Mouse (Mus musculus): ENCODE data around the gene Dnajb8. TPM values are rescaled to one million over a fixed set of nuclear protein-coding genes. Genes with fewer than 3 reads are reported as not detected.

The Dnajb8 gene
- polyA plus RNA-seq, 1 experiment from 2014 or later: not detected

- Histone ChIP-seq H3K9me3 (no peaks in the 10 kb centered on the region), H3K27ac (replicated peaks) (no peak overlapping the region), H3K9ac (no peak overlapping the region), H3K4me1 (replicated peaks) (peaks cover 33% of the 10 kb centered on the region), H3K36me3 (no peaks in the 10 kb centered on the region), H3K27me3 (peaks cover 88% of the 10 kb centered on the region), H3K4me3 (peak overlapping the region; percentile 41), H3K4me2 (peak overlapping the region; percentile 57)
- ATAC-seq (ENCODE audit: low FRiP score, low read depth): no peak
- WGBS: 8% methylated on average over 20 of the region's 20 CpGs
These were observed 21.1 kb upstream of the Dnajb8 start for GRCm38 (mm10) chr6:88200693-88201609.

DNA sequence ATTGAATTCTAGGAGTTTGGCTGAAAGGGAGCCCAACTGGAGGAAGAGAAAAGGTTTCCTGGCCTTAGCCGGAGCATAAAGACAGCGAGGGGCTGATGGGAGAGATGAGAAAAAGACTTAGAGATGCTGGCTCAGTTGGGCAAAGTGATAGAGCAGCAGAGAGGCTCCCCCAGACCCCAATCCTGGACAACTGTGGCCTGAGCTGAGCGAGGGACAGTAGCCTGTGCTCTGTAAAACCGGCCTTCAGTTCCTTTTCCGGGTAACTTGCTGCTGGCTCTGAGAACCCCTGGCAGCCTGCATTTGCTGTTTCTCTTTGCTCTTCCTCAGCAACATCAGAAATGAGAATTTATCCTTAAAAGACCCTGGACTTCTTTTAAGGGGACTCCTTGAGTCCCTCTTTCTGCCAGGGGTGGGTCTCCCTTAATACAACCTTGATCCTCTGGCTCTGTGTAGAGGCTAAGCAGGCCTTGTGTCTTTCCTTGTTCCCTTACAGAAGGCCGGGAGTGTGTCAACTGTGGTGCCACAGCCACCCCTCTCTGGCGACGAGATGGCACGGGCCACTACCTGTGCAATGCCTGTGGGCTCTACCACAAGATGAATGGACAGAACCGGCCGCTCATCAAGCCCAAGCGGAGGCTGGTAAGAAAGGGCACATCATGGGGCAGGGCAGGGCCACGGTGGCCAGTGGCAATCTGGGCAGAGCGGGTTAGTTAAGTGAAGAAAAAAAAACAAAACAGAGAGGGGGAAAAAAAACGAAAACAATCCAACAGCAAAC is 20.0 kb upstream of the Dnajb8 start:
- ATAC-seq (ENCODE audit: low FRiP score, low read depth): no peak
- no peaks in the 10 kb centered on the region for H3K9me3 ChIP-seq
- no peaks in the 10 kb centered on the region for H3K36me3 ChIP-seq
- H3K4me3 ChIP-seq: no peak overlapping the region
- no peak overlapping the region for H3K27ac ChIP-seq (replicated peaks)
- WGBS: 6% methylated on average over 15 of the region's 15 CpGs
- H3K27me3 ChIP-seq: peaks cover 89% of the 10 kb centered on the region
- H3K4me2 ChIP-seq: no peak overlapping the region; the same call in 1 of the 2 replicates
- H3K9ac ChIP-seq: no peak overlapping the region
- peaks cover 23% of the 10 kb centered on the region for H3K4me1 ChIP-seq (replicated peaks)

GRCm38 (mm10) chr6:88202921-88203690 is 19.0 kb upstream of the Dnajb8 start:
- no peak overlapping the region for H3K9ac ChIP-seq
- no peak overlapping the region for H3K4me3 ChIP-seq
- 2% methylated on average over 24 of the region's 24 CpGs for WGBS
- H3K36me3 ChIP-seq: no peaks in the 10 kb centered on the region
- H3K4me2 ChIP-seq: 0 out of 2 replicates have a peak overlapping the region, but pooled peaks have one; percentile 12
- 0 out of 2 replicates have a peak overlapping the region, but pooled peaks have one; percentile 29 for H3K27ac ChIP-seq (replicated peaks)
- peaks cover 15% of the 10 kb centered on the region for H3K4me1 ChIP-seq (replicated peaks)
- ATAC-seq (ENCODE audit: low FRiP score, low read depth): no peak; the same call in 1 of the 2 replicates
- H3K27me3 ChIP-seq: peaks cover 89% of the 10 kb centered on the region
- H3K9me3 ChIP-seq: no peaks in the 10 kb centered on the region

DNA sequence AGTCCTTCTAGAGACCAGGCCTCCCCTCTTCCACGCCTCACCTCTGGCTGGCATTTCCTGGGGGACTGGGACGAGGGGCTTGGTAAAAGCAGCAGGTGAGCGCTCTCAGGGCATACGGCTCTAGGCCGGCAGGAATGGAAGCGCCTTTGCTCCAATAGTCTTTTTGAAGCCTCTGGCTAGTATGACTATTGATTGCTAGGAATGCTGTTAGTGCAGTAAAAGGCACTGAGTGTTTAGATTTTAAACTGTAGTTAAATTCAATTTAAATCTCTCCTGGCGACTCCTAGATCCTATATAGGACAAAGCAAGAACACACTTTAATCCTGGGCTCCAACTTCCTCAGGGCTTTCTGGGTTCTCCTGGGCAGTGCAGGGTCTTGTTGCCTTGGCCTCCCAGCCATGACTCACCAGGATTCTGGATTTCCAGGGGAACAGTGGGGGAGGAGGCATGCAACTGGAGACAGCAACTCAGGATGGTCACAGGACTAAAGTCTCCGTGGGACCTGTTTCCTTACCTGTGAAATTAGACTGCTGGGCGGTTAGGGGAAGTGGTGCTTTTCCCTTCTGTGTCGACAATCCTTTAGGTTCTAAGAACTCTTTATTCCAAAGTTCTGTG is 18.2 kb upstream of the Dnajb8 start:
- Histone ChIP-seq H3K4me3 (no peak overlapping the region), H3K27me3 (peaks cover 83% of the 10 kb centered on the region), H3K4me2 (0 out of 2 replicates have a peak overlapping the region, but pooled peaks have one; percentile 12), H3K4me1 (replicated peaks) (peaks cover 7% of the 10 kb centered on the region; the same call in 1 of the 2 replicates), H3K9me3 (no peaks in the 10 kb centered on the region), H3K36me3 (no peaks in the 10 kb centered on the region), H3K27ac (replicated peaks) (0 out of 2 replicates have a peak overlapping the region, but pooled peaks have one; percentile 29), H3K9ac (no peak overlapping the region)
- no peak for ATAC-seq (ENCODE audit: low FRiP score, low read depth)
- WGBS: 9% methylated on average over 10 of the region's 10 CpGs

DNA sequence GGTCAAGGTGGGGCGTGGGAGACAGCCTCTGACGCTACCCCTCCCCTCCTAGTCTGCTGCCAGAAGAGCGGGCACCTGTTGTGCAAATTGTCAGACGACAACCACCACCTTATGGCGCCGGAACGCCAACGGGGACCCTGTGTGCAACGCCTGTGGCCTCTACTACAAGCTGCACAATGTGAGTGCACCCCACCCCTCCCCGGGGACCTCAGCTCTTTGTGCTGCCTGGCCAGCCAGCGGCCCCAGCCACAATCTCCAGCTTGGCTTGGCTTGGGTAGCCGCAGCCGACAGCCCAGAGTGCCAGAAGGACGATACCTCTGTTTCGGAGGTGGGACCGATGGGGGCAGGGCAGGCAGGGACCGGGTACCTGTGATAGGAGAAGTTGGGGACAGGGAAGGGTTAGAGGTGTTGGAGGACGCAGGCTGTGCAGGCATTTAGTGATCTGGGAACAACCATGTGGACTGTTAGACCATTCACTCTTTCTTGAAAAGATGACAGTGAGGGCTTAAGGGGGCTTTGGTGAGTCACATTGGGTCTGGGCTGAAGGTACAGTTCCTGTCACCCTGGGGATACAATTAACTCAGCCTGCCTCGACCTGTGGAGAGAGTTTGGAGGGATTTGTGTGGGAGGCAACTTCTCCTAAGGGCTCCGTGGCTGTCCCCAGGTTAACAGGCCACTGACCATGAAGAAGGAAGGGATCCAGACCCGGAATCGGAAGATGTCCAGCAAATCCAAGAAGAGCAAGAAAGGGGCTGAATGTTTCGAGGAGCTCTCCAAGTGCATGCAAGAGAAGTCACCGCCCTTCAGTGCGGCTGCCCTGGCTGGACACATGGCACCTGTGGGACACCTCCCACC is 17.3 kb upstream of the Dnajb8 start:
- no peaks in the 10 kb centered on the region for H3K36me3 ChIP-seq
- WGBS: 10% methylated on average over 25 of the region's 25 CpGs
- H3K27ac ChIP-seq (replicated peaks): no peak overlapping the region
- no peak overlapping the region for H3K4me3 ChIP-seq
- H3K4me1 ChIP-seq (replicated peaks): no peaks in the 10 kb centered on the region
- H3K4me2 ChIP-seq: no peak overlapping the region
- no peaks in the 10 kb centered on the region for H3K9me3 ChIP-seq
- H3K27me3 ChIP-seq: peaks cover 75% of the 10 kb centered on the region
- no peak for ATAC-seq (ENCODE audit: low FRiP score, low read depth)
- H3K9ac ChIP-seq: no peak overlapping the region

DNA sequence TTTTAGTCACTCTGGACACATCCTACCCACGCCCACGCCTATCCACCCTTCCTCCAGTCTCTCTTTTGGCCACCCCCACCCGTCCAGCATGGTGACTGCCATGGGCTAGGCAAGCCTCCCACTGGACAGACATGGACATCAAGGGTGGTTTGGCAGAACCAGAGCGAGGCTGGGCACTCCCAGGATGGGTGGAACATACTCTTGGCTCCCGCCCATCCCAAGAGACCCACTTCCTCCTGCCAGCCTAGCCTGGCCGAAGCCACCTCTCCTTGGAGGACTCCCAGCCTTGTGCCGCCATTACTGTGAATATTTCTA is 16.7 kb upstream of the Dnajb8 start:
- whole genome bisulfite sequencing: 19% methylated on average over 7 of the region's 7 CpGs
- peaks cover 69% of the 10 kb centered on the region for H3K27me3 ChIP-seq
- no peak overlapping the region for H3K4me2 ChIP-seq
- no peaks in the 10 kb centered on the region for H3K36me3 ChIP-seq
- no peaks in the 10 kb centered on the region for H3K9me3 ChIP-seq
- no peak overlapping the region for H3K4me3 ChIP-seq
- H3K9ac ChIP-seq: no peak overlapping the region
- H3K4me1 ChIP-seq (replicated peaks): no peaks in the 10 kb centered on the region
- ATAC-seq (ENCODE audit: low FRiP score, low read depth): no peak
- no peak overlapping the region for H3K27ac ChIP-seq (replicated peaks)

DNA sequence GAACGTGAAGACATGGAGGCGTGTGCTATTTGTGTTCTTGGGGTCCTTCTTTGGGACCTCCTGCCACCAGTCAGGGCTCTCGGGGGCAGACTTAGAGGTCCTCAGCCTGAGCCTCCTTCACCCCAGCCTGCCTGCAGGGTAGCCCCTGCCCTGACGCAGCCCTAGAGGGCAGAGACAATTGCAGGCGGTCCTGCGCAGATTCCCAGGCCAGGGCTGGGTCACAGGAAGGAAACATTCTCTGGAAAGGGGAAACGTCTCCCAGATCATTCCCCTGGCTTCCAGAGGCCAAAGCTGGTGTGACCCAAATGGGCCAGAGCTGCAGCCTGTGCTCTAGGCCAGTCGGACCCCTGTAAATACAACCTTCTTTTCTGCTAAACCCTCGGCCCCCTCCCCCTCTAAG is 16.1 kb upstream of the Dnajb8 start:
- ATAC-seq (ENCODE audit: low FRiP score, low read depth): no peak
- Histone ChIP-seq H3K27ac (replicated peaks) (no peak overlapping the region), H3K27me3 (peaks cover 63% of the 10 kb centered on the region), H3K9me3 (no peaks in the 10 kb centered on the region), H3K36me3 (no peaks in the 10 kb centered on the region), H3K4me2 (no peak overlapping the region), H3K4me3 (no peak overlapping the region), H3K4me1 (replicated peaks) (no peaks in the 10 kb centered on the region), H3K9ac (no peak overlapping the region)
- 11% methylated on average over 9 of the region's 9 CpGs for WGBS

DNA sequence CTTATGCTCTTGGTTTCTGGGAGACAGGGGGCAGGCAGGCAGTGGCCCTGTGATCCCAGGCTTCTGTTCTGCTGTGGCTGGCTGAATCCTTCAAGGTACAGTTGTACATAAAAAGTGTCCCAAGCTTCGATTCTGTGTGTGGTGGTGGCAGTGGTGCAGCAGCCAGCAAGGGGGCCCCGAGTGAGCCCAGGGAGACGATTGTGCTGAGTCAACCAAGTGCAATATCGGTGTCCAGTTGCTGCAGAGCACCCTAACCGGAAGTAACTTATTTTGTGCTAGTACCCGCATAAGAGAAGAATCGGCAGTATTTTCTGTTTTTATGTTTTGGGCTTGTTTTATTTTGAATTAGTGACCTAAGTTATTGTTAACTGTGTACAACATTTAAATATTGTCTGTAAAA is 15.5 kb upstream of the Dnajb8 start:
- H3K9me3 ChIP-seq: no peaks in the 10 kb centered on the region
- no peak for ATAC-seq (ENCODE audit: low FRiP score, low read depth)
- no peak overlapping the region for H3K9ac ChIP-seq
- H3K27ac ChIP-seq (replicated peaks): no peak overlapping the region
- WGBS: 42% methylated on average over 7 of the region's 7 CpGs
- no peak overlapping the region for H3K4me3 ChIP-seq
- peaks cover 57% of the 10 kb centered on the region for H3K27me3 ChIP-seq
- H3K36me3 ChIP-seq: no peaks in the 10 kb centered on the region
- H3K4me2 ChIP-seq: no peak overlapping the region
- H3K4me1 ChIP-seq (replicated peaks): no peaks in the 10 kb centered on the region

DNA sequence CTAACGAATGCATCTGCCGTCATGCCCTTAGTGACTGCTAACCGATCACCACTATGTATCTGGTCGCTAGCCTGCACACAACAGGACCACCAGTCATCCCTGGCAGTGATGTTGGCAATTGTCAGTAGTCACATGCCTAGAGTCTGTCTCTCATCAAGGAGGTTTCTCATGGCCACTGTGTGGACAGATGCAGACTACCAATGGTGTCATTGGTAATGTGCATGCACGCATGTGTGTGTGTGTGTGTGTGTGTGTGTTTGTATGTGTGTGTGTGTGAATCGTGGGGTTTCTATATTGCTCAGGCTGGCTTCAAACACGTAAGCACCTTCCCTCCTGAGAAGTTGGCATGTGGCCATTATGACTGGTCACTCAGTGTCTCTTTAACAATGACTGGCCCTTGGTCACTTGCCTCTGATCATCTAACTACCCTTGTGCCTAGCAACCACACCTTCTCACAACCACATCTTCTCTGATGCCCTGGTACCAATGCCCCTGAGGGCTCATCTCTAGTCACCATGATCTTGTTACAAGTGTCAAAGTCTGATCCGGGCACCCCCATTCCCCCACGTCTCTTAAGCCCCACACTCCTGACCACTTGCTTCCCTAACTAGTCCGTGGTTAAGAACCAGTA is 14.6 kb upstream of the Dnajb8 start:
- Histone ChIP-seq H3K9me3 (no peaks in the 10 kb centered on the region), H3K9ac (no peak overlapping the region), H3K27ac (replicated peaks) (no peak overlapping the region), H3K4me2 (no peak overlapping the region), H3K4me3 (no peak overlapping the region), H3K36me3 (no peaks in the 10 kb centered on the region), H3K4me1 (replicated peaks) (no peaks in the 10 kb centered on the region), H3K27me3 (peaks cover 49% of the 10 kb centered on the region)
- 87% methylated on average over 10 of the region's 10 CpGs for WGBS
- no peak for ATAC-seq (ENCODE audit: low FRiP score, low read depth)

- Histone ChIP-seq H3K4me3 (no peak overlapping the region), H3K4me2 (no peak overlapping the region), H3K9ac (no peak overlapping the region), H3K27ac (replicated peaks) (no peak overlapping the region), H3K9me3 (no peaks in the 10 kb centered on the region), H3K36me3 (no peaks in the 10 kb centered on the region), H3K27me3 (peaks cover 46% of the 10 kb centered on the region), H3K4me1 (replicated peaks) (no peaks in the 10 kb centered on the region)
- WGBS: 93% methylated on average over 3 of the region's 3 CpGs
- no peak for ATAC-seq (ENCODE audit: low FRiP score, low read depth)
These were observed 13.7 kb upstream of the Dnajb8 start for GRCm38 (mm10) chr6:88208321-88208720.
